Mouse (Mus musculus): ENCODE measurements at regions not wholly inside any gene's neighbourhood (a gene's known extent, or its start where the extent isn't known, plus 50 kb on each side); places are given as distances from the start of the nearest gene placed in this dataset.

DNA sequence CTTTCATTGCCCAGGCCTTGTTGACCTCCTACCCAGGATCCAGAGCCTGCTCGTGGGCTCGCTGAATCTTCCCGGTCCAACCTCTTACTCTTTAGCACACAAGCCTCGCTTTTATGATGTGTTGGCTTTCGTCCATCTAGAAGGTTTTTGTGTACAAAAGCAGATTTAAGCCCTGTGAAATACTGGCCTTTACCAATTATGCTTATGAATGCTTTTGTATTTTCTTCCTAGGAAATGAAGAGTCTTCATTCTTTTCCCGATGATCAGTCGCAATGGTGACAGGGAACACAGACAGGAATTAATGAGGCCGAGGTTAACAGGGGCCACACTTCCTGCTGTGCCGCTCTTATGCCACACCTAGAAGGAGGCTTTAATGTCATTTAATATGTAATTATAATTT is 227.4 kb upstream of the Gadl1 start:
- TF ChIP-seq CTCF (IDR thresholded peaks at IDR 0.05; ENCODE audit: borderline replicate concordance, control insufficient read depth, extremely low read depth, insufficient read depth, low read length, poor library complexity) (no peak), POLR2A (IDR thresholded peaks at IDR 0.05; ENCODE audit: control insufficient read depth, extremely low read depth, insufficient read depth, low read length, poor library complexity) (no peak)
